Mouse (Mus musculus): ENCODE results near the gene Chrng. TPM values are rescaled to one million over a fixed set of nuclear protein-coding genes. Genes with fewer than 3 reads are reported as not detected.

The Chrng gene
- total and polyA plus RNA-seq, 2 experiments = not detected

- under 1% methylated on average over 95 of the region's 99 CpGs for WGBS
These were observed 9.6 kb downstream of the Chrng start, which contains the start of gene Eif4e2 for GRCm38 (mm10) chr1:87213735-87214704. Gene Eif4e2, plus strand, starts transcription at chr1:87213914.

GRCm38 (mm10) chr1:87214748-87215147, 10.3 kb downstream of the Chrng start:
- DNase-seq (ENCODE audit: extremely low read depth, low read depth, low spot score) = peak; percentile 33
- Histone ChIP-seq H3K36me3 (ENCODE audit: control insufficient read depth, insufficient read depth, low read length) (peaks cover 13% of the 10 kb centered on the region), H3K4me3 (ENCODE audit: insufficient read depth, low read depth, low read length) (peak overlapping the region; percentile 82), H3K27ac (replicated peaks; ENCODE audit: insufficient read depth, low read depth, low read length) (no peak overlapping the region), H3K9ac (ENCODE audit: low read depth, low read length) (peak overlapping the region; percentile 71), H3K4me1 (ENCODE audit: control insufficient read depth, insufficient read depth, low read length) (peaks cover 22% of the 10 kb centered on the region), H3K79me2 (ENCODE audit: control insufficient read depth, insufficient read depth, low read length) (peaks cover 19% of the 10 kb centered on the region; the same call in 1 of the 2 replicates), H3K27me3 (ENCODE audit: control insufficient read depth, insufficient read depth, low read length) (no peaks in the 10 kb centered on the region)
- WGBS = 3% methylated on average over 4 of the region's 4 CpGs
- TF ChIP-seq CTCF (IDR thresholded peaks at IDR 0.05; ENCODE audit: low read depth, low read length) = no peak
- no peak for TF ChIP-seq POLR2A (IDR thresholded peaks at IDR 0.05; ENCODE audit: extremely low read depth, insufficient read depth, low read length)

More at GRCm38 (mm10) chr1:87213735-87214704, 9.6 kb downstream of the Chrng start, which contains the start of gene Eif4e2:
- peaks cover 19% of the 10 kb centered on the region; the same call in 1 of the 2 replicates for H3K79me2 ChIP-seq (ENCODE audit: control insufficient read depth, insufficient read depth, low read length)
- H3K4me3 ChIP-seq (ENCODE audit: insufficient read depth, low read depth, low read length) = peak within 1 kb of the TSS; percentile 82
- H3K27me3 ChIP-seq (ENCODE audit: control insufficient read depth, insufficient read depth, low read length) = no peaks in the 10 kb centered on the region
- H3K9ac ChIP-seq (ENCODE audit: low read depth, low read length) = peak within 1 kb of the TSS; percentile 81
- H3K4me1 ChIP-seq (ENCODE audit: control insufficient read depth, insufficient read depth, low read length) = peaks cover 22% of the 10 kb centered on the region
- peak within 1 kb of the TSS; percentile 72 for H3K27ac ChIP-seq (replicated peaks; ENCODE audit: insufficient read depth, low read depth, low read length)
- TF ChIP-seq CTCF (IDR thresholded peaks at IDR 0.05; ENCODE audit: low read depth, low read length) (no peak), POLR2A (IDR thresholded peaks at IDR 0.05; ENCODE audit: extremely low read depth, insufficient read depth, low read length) (peak; percentile 63; the same call in 1 of the 2 replicates)
- H3K36me3 ChIP-seq (ENCODE audit: control insufficient read depth, insufficient read depth, low read length) = peaks cover 6% of the 10 kb centered on the region
- peak; percentile 84 for DNase-seq (ENCODE audit: extremely low read depth, low read depth, low spot score)

- Histone ChIP-seq H3K4me1 (ENCODE audit: control insufficient read depth, insufficient read depth, low read length) (peaks cover 21% of the 10 kb centered on the region), H3K27ac (replicated peaks; ENCODE audit: insufficient read depth, low read depth, low read length) (no peak overlapping the region), H3K36me3 (ENCODE audit: control insufficient read depth, insufficient read depth, low read length) (peaks cover 43% of the 10 kb centered on the region), H3K79me2 (ENCODE audit: control insufficient read depth, insufficient read depth, low read length) (peaks cover 19% of the 10 kb centered on the region; the same call in 1 of the 2 replicates), H3K9ac (ENCODE audit: low read depth, low read length) (no peak overlapping the region), H3K4me3 (ENCODE audit: insufficient read depth, low read depth, low read length) (no peak overlapping the region), H3K27me3 (ENCODE audit: control insufficient read depth, insufficient read depth, low read length) (no peaks in the 10 kb centered on the region)
- WGBS = 18% methylated on average over 3 of the region's 3 CpGs
- TF ChIP-seq CTCF (IDR thresholded peaks at IDR 0.05; ENCODE audit: low read depth, low read length) (peak; percentile 59), POLR2A (IDR thresholded peaks at IDR 0.05; ENCODE audit: extremely low read depth, insufficient read depth, low read length) (no peak)
- DNase-seq (ENCODE audit: extremely low read depth, low read depth, low spot score) = peak; percentile 79
These were observed 13.5 kb downstream of the Chrng start for GRCm38 (mm10) chr1:87217938-87218337.

- peaks cover 80% of the 10 kb centered on the region for H3K36me3 ChIP-seq (ENCODE audit: control insufficient read depth, insufficient read depth, low read length)
- H3K4me1 ChIP-seq (ENCODE audit: control insufficient read depth, insufficient read depth, low read length) = no peaks in the 10 kb centered on the region
- no peak overlapping the region for H3K9ac ChIP-seq (ENCODE audit: low read depth, low read length)
- no peak overlapping the region for H3K27ac ChIP-seq (replicated peaks; ENCODE audit: insufficient read depth, low read depth, low read length)
- H3K27me3 ChIP-seq (ENCODE audit: control insufficient read depth, insufficient read depth, low read length) = no peaks in the 10 kb centered on the region
- WGBS = 96% methylated on average over 8 of the region's 8 CpGs
- no peak for DNase-seq (ENCODE audit: extremely low read depth, low read depth, low spot score)
- no peak for TF ChIP-seq CTCF (IDR thresholded peaks at IDR 0.05; ENCODE audit: low read depth, low read length)
- no peak for TF ChIP-seq POLR2A (IDR thresholded peaks at IDR 0.05; ENCODE audit: extremely low read depth, insufficient read depth, low read length)
- no peak overlapping the region for H3K4me3 ChIP-seq (ENCODE audit: insufficient read depth, low read depth, low read length)
- no peaks in the 10 kb centered on the region for H3K79me2 ChIP-seq (ENCODE audit: control insufficient read depth, insufficient read depth, low read length)
These were observed 21.3 kb downstream of the Chrng start for GRCm38 (mm10) chr1:87225739-87226138.

- H3K36me3 ChIP-seq (ENCODE audit: control insufficient read depth, insufficient read depth, low read length) = peaks cover 73% of the 10 kb centered on the region
- no peak for TF ChIP-seq POLR2A (IDR thresholded peaks at IDR 0.05; ENCODE audit: extremely low read depth, insufficient read depth, low read length)
- no peak for TF ChIP-seq CTCF (IDR thresholded peaks at IDR 0.05; ENCODE audit: low read depth, low read length)
- no peaks in the 10 kb centered on the region for H3K79me2 ChIP-seq (ENCODE audit: control insufficient read depth, insufficient read depth, low read length)
- no peaks in the 10 kb centered on the region for H3K27me3 ChIP-seq (ENCODE audit: control insufficient read depth, insufficient read depth, low read length)
- H3K9ac ChIP-seq (ENCODE audit: low read depth, low read length) = no peak overlapping the region
- WGBS = 100% methylated on average over 1 of the region's 1 CpGs
- DNase-seq (ENCODE audit: extremely low read depth, low read depth, low spot score) = no peak
- no peaks in the 10 kb centered on the region for H3K4me1 ChIP-seq (ENCODE audit: control insufficient read depth, insufficient read depth, low read length)
- H3K27ac ChIP-seq (replicated peaks; ENCODE audit: insufficient read depth, low read depth, low read length) = no peak overlapping the region
- H3K4me3 ChIP-seq (ENCODE audit: insufficient read depth, low read depth, low read length) = no peak overlapping the region
These were observed 22.1 kb downstream of the Chrng start for GRCm38 (mm10) chr1:87226409-87227159.

All from liver, adult 2 months (tissue).